In the genomic region with DNA sequence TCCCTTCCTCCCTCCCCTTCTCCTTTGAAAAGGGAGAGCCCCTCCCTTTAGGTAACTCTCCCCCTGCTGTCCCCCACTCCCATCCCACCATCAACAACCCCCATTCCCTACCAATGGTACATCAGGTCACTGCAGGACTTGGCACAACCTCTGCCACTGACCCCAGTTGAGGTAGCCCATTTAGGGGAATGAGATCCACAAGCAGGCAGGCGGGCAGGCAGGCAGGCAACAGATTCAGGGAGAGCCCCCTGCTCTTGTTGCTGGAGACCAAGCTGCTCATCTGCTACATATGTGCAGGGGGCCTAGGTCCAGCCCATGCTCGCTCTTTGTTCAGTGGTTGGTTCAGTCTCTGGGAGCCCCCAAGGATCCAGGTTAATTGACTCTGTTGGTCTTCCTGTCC, we compare ENCODE assay signal across 17 mouse cellular contexts. TPM values are rescaled to one million over a fixed set of nuclear protein-coding genes. Genes with fewer than 3 reads are reported as not detected.
A peak's percentile ranks its signal among the peaks of the same experiment; 100 is the strongest.
DNase-seq lines count a peak whose midpoint lies in the region.
"Had no signal": no experiment of that assay in that cellular context is flagged by ENCODE, and none has a peak within 500 bp of the region (broad histone marks: within the 10 kb centered on the region; RNA-seq: fewer than 3 reads in every experiment).

No protein-coding gene starts in this region.

- intact Hi-C loops in heart, postnatal 36 days (cut with DNase I), result no loop called here

- DNase-seq in heart, adult 11 months, result peak; percentile 63
- DNase-seq in heart, postnatal 36 days, result no peak
- DNase-seq: adrenal gland, adult 2 months; adrenal gland, adult 8-10 months; adrenal gland, postnatal 10 days; adrenal gland, postnatal 14 days; adrenal gland, postnatal 25 days; adrenal gland, postnatal 36 days; B cell, adult 2 months; cerebellum, adult 11 months; cerebellum, adult 11-12 months; cerebellum, adult 18-20 months; cerebellum, adult 2 months had no signal

RNA-seq across cellular contexts. Expression of gene Olfr49, which starts 8.3 kb away (rescaled TPM):
- not detected for total RNA-seq in heart, postnatal 36 days (2021)
- total RNA-seq: adrenal gland, adult 2 months; adrenal gland, postnatal 10 days; adrenal gland, postnatal 14 days; adrenal gland, postnatal 25 days; adrenal gland, postnatal 36 days; adrenal gland, postnatal 4 days; CH12.LX; ES-E14; MEL had no signal

RNA-seq across cellular contexts. Expression of gene Abhd4, which starts 22.5 kb away (rescaled TPM):
- total RNA-seq in heart, postnatal 36 days (2021), result 10 to 100 TPM; 52.2 to 59.7 TPM

RNA-seq across cellular contexts. Expression of gene Dad1, which starts 22.5 kb away (rescaled TPM):
- 100 to 1,000 TPM in 1 of 2 experiments, 10 to 100 TPM in 1; 96.6 to 101 TPM for total RNA-seq in heart, postnatal 36 days (2021)
